Mouse (Mus musculus) lung, postnatal 0 days (tissue): Measurements from ENCODE around the gene Nhs.

Source experiments
- CTCF ChIP-seq: IDR thresholded peaks from 2 replicates; pipeline ENCODE4 v1.5.1; 2016; ENCODE audit warnings: antibody characterized with exemption, mild to moderate bottlenecking
- EP300 ChIP-seq: IDR thresholded peaks from 2 replicates; pipeline ENCODE4 v1.6.1; 2016; ENCODE audit warnings: antibody characterized with exemption, mild to moderate bottlenecking, control low read depth

DNA sequence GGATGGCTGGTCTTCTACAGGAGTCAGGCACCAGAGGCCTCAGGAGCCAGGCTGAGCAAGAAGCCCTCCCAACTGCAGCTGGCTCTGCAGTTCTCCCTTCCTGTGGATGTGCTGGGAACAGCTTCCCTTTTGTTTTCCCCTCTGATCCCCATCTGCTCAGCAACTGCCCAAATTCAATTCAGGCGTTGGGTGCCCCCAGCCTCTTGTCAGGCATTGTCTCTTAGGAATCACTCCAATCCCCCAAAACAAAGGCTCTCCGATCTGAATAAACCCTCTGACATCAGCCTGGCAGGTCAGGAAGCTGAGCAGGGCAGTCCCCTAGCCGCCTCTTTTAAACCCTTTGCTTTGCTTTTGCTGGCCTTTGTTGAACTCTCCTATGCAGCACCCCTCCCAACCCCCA is 149.7 kb downstream of the Nhs start:
- TF ChIP-seq CTCF (no peak), EP300 (no peak)
